Mouse (Mus musculus) midbrain, embryonic 12.5 days (tissue): ENCODE measurements at regions not wholly inside any gene's neighbourhood (a gene's known extent, or its start where the extent isn't known, plus 50 kb on each side); places are given as distances from the start of the nearest gene placed in this dataset.

Experiments
- ATAC-seq: fragments of 200-750 bp; cut with Nextera tagmentation; 2 replicates; pipeline ENCODE4 v1.8.0; 2017; ENCODE audit warnings: low read depth, moderate TSS enrichment, moderate library complexity; ENCODE audit not compliant: low FRiP score
- H3K27ac ChIP-seq: fragments of 300-500 bp; sonication (generic); replicated peaks from 2 replicates; pipeline ENCODE4 v1.5.1; 2016; ENCODE audit warnings: mild to moderate bottlenecking
- H3K27me3 ChIP-seq: fragments of 300-500 bp; sonication (generic); 2 replicates; pipeline ENCODE4 v1.6.1; 2016; ENCODE audit warnings: mild to moderate bottlenecking
- H3K36me3 ChIP-seq: fragments of 300-500 bp; sonication (generic); 2 replicates; pipeline ENCODE4 v1.6.1; 2016
- H3K4me1 ChIP-seq: fragments of 300-500 bp; sonication (generic); 2 replicates; pipeline ENCODE4 v1.6.1; 2016
- H3K4me2 ChIP-seq: fragments of 300-500 bp; sonication (generic); replicated peaks from 2 replicates; pipeline ENCODE4 v1.6.1; 2016; ENCODE audit warnings: mild to moderate bottlenecking, moderate library complexity
- H3K4me3 ChIP-seq: fragments of 300-500 bp; sonication (generic); 2 replicates; pipeline ENCODE4 v1.5.1; 2016; ENCODE audit warnings: mild to moderate bottlenecking
- H3K9ac ChIP-seq: fragments of 300-500 bp; sonication (generic); replicated peaks from 2 replicates; pipeline ENCODE4 v1.6.1; 2016; ENCODE audit warnings: mild to moderate bottlenecking, moderate library complexity
- H3K9me3 ChIP-seq: fragments of 300-500 bp; sonication (generic); 2 replicates; pipeline ENCODE4 v1.6.1; 2016; ENCODE audit warnings: mild to moderate bottlenecking
- WGBS: fragments of 180-500 bp; shearing (Covaris S2); methylation state at CpG from one replicate; pipeline ENCODE4 v1.1.7; 2016; 5-methylcytosine and 5-hydroxymethylcytosine counted together

- Histone ChIP-seq H3K27me3 (no peaks in the 10 kb centered on the region), H3K36me3 (no peaks in the 10 kb centered on the region), H3K9me3 (no peaks in the 10 kb centered on the region), H3K9ac (no peak overlapping the region), H3K27ac (no peak overlapping the region), H3K4me1 (no peaks in the 10 kb centered on the region), H3K4me2 (no peak overlapping the region), H3K4me3 (no peak overlapping the region)
- no peak for ATAC-seq
- 82% methylated on average over 2 of the region's 2 CpGs for WGBS
Observed at GRCm38 (mm10) chr16:57888138-57888537, 133.6 kb upstream of the Col8a1 start.

- no peak overlapping the region for H3K9ac ChIP-seq
- no peaks in the 10 kb centered on the region for H3K27me3 ChIP-seq
- no peak overlapping the region for H3K4me3 ChIP-seq
- H3K27ac ChIP-seq: no peak overlapping the region
- no peak for ATAC-seq
- no peaks in the 10 kb centered on the region for H3K4me1 ChIP-seq
- no peaks in the 10 kb centered on the region for H3K36me3 ChIP-seq
- WGBS: 66% methylated on average over 2 of the region's 2 CpGs
- H3K4me2 ChIP-seq: no peak overlapping the region
- H3K9me3 ChIP-seq: no peaks in the 10 kb centered on the region
Observed at GRCm38 (mm10) chr16:57888553-57888952, 134.0 kb upstream of the Col8a1 start.

DNA sequence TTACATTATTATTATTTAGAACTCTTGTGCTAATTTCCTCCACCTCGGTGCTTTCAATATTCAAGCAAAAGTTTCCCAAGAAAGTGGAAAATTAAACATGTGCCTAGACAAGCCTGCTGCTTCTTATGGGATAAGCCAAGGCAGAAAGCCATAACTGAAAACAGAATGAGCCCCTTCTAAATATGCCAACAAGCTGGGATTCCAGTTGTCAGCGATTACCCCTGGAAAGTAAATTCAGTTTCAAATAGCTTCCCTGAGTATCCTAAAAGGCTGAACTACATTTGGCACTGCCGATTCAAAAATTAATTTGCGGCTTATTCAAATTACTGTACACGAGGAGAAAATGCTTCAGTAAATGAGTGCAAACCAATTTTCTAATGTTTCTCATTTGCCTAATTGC lies 135.6 kb upstream of the Col8a1 start:
- no peak overlapping the region for H3K4me2 ChIP-seq
- ATAC-seq: no peak
- 86% methylated on average over 5 of the region's 5 CpGs for WGBS

DNA sequence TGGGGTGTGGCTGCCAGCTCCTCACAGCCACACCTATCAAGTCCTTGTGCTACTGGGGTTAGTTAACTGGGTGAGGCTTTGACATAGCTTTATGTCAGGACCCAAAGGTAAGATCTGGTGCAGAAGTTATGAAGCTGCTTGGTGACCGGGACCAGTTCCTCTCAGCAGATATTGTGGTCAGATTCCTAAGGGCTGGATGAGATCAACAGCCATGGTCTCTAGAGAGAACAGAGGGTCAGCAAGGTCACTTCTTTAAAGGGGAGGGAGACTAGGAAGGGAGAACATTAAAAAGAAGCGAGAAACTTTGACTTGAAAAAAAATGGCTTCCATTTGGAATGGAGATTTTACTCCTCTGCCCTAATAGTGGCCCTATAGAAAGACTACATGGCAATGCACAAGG lies 138.6 kb upstream of the Col8a1 start:
- Histone ChIP-seq H3K27ac (no peak overlapping the region), H3K4me3 (no peak overlapping the region), H3K4me2 (no peak overlapping the region), H3K9ac (no peak overlapping the region), H3K36me3 (no peaks in the 10 kb centered on the region), H3K9me3 (no peaks in the 10 kb centered on the region), H3K27me3 (no peaks in the 10 kb centered on the region), H3K4me1 (no peaks in the 10 kb centered on the region)
- no peak for ATAC-seq
- 84% methylated on average over 2 of the region's 2 CpGs for WGBS

More for the DNA sequence above, 135.6 kb upstream of the Col8a1 start:
- no peaks in the 10 kb centered on the region for H3K27me3 ChIP-seq
- H3K27ac ChIP-seq: no peak overlapping the region
- H3K4me3 ChIP-seq: no peak overlapping the region
- H3K4me1 ChIP-seq: no peaks in the 10 kb centered on the region
- H3K36me3 ChIP-seq: no peaks in the 10 kb centered on the region
- no peaks in the 10 kb centered on the region for H3K9me3 ChIP-seq
- no peak overlapping the region for H3K9ac ChIP-seq

- WGBS: 86% methylated on average over 5 of the region's 5 CpGs
- Histone ChIP-seq H3K27me3 (no peaks in the 10 kb centered on the region), H3K36me3 (no peaks in the 10 kb centered on the region), H3K27ac (no peak overlapping the region), H3K4me3 (no peak overlapping the region), H3K4me1 (no peaks in the 10 kb centered on the region), H3K9me3 (no peaks in the 10 kb centered on the region), H3K4me2 (no peak overlapping the region), H3K9ac (no peak overlapping the region)
- no peak for ATAC-seq
Observed at GRCm38 (mm10) chr16:57893698-57894352, 139.3 kb upstream of the Col8a1 start.

GRCm38 (mm10) chr16:57901006-57901405 lies 146.5 kb upstream of the Col8a1 start:
- H3K36me3 ChIP-seq: no peaks in the 10 kb centered on the region
- no peaks in the 10 kb centered on the region for H3K27me3 ChIP-seq
- no peak overlapping the region for H3K4me3 ChIP-seq
- H3K4me2 ChIP-seq: no peak overlapping the region
- no peak overlapping the region for H3K9ac ChIP-seq
- 77% methylated on average over 4 of the region's 4 CpGs for WGBS
- H3K27ac ChIP-seq: no peak overlapping the region
- ATAC-seq: no peak
- no peaks in the 10 kb centered on the region for H3K9me3 ChIP-seq
- no peaks in the 10 kb centered on the region for H3K4me1 ChIP-seq

DNA sequence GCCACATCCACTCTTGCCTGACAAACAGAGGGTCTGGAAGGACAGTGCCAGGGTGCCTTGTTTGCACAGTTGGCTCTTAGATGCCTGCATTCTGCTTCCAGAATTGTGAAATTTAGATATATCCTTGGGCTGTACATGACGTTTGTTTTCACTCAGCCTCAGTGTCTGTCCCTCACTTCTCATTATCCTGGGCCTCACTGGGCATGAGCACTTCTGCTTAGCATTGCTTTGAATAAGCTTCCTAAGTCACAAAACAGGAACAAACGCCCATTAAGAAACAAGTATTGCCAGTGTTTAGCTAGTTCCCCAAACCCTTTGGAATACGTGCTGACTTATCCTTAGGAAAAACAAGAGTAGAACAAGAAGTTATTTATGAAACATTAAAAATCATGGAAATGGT lies 148.0 kb upstream of the Col8a1 start:
- Histone ChIP-seq H3K4me2 (no peak overlapping the region), H3K4me1 (no peaks in the 10 kb centered on the region), H3K36me3 (no peaks in the 10 kb centered on the region), H3K9ac (no peak overlapping the region), H3K27ac (no peak overlapping the region), H3K4me3 (no peak overlapping the region), H3K27me3 (no peaks in the 10 kb centered on the region), H3K9me3 (no peaks in the 10 kb centered on the region)
- 65% methylated on average over 3 of the region's 3 CpGs for WGBS
- no peak for ATAC-seq

GRCm38 (mm10) chr16:57912001-57912400 lies 157.5 kb upstream of the Col8a1 start:
- H3K9me3 ChIP-seq: no peaks in the 10 kb centered on the region
- no peak for ATAC-seq
- H3K27ac ChIP-seq: no peak overlapping the region
- H3K36me3 ChIP-seq: no peaks in the 10 kb centered on the region
- H3K4me1 ChIP-seq: no peaks in the 10 kb centered on the region
- H3K4me2 ChIP-seq: no peak overlapping the region
- no peaks in the 10 kb centered on the region for H3K27me3 ChIP-seq
- WGBS: 47% methylated on average over 2 of the region's 2 CpGs
- no peak overlapping the region for H3K9ac ChIP-seq
- no peak overlapping the region for H3K4me3 ChIP-seq

DNA sequence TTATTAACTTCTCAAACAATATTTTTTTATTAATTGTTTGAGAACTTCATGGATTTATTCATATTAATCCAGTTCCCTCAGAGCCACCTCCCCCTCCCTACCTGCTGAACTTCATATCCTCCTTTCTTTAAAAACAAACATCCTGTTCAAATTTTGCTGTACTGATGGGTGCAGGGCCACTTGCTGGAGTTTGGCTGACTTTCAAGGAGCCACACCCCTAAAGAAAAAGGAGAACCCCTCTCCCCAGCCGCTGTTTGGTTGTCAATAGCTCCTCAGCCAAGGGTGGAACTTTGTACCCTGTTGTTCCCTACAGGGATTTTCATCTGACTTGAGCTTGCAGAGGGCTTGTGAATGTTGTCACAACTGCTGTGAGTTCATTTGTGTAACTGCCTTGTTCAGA lies 160.0 kb upstream of the Col8a1 start:
- ATAC-seq: no peak
- Histone ChIP-seq H3K4me2 (no peak overlapping the region), H3K4me3 (no peak overlapping the region), H3K9ac (no peak overlapping the region), H3K36me3 (no peaks in the 10 kb centered on the region), H3K9me3 (no peaks in the 10 kb centered on the region), H3K4me1 (no peaks in the 10 kb centered on the region), H3K27ac (no peak overlapping the region), H3K27me3 (no peaks in the 10 kb centered on the region)
- 86% methylated on average over 1 of the region's 1 CpGs for WGBS

DNA sequence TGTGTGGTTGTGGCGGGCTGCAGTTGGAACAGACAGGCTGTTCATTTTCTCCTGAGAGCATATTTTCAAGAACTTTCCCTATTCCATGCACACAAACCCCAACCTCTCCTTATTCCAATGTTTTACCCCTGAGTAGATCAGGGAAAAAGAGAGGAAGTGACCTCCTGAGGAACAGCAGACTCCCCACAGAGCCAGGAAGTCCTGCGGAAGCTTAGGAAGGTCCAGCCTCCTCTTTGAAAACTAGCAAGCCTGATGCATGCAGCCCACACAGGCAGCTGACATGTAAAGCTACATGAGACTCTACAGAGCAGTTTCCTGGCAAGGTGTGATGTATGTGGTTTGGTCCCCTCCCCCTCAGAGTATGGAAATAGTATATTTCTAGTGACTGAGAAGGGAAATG lies 160.9 kb upstream of the Col8a1 start:
- no peaks in the 10 kb centered on the region for H3K36me3 ChIP-seq
- WGBS: 88% methylated on average over 2 of the region's 2 CpGs
- H3K27me3 ChIP-seq: no peaks in the 10 kb centered on the region
- H3K4me1 ChIP-seq: no peaks in the 10 kb centered on the region
- no peak overlapping the region for H3K4me3 ChIP-seq
- H3K27ac ChIP-seq: no peak overlapping the region
- H3K9ac ChIP-seq: no peak overlapping the region
- H3K4me2 ChIP-seq: no peak overlapping the region
- no peak for ATAC-seq
- no peaks in the 10 kb centered on the region for H3K9me3 ChIP-seq

DNA sequence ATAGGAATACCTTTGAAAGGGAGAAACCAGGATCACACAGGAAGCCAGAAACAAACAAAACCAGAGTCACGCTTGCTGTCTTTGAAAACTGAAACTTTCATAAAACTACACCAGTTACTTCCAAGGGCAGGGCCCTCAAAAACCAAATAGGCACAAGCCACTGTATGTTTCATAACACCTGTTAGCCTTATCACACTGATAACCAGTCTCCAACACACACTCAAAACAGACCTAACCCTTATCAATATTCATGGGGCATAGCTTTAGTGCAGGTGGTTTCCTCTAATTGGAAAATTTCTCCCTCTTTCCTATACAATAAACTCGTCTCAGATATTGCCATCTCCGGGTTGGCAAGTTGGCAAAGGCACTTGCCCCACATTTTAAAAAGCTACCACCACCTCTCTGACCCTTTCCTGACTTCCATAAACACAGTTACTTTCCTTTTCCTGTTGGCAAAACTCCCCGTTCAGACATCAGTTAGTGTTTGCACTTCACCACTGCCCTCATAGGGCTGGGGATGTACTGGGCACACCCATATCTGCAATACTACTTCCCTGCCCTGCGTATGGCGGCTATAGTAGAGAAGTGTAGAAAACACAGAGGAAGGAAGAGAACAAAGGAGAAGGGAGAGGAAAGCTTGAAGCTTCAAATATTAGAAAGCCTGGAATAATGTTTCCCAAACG lies 169.1 kb upstream of the Col8a1 start:
- no peaks in the 10 kb centered on the region for H3K27me3 ChIP-seq
- ATAC-seq: no peak
- H3K9ac ChIP-seq: no peak overlapping the region
- no peaks in the 10 kb centered on the region for H3K4me1 ChIP-seq
- 70% methylated on average over 7 of the region's 7 CpGs for WGBS
- no peak overlapping the region for H3K4me2 ChIP-seq
- H3K27ac ChIP-seq: no peak overlapping the region
- no peaks in the 10 kb centered on the region for H3K9me3 ChIP-seq
- H3K4me3 ChIP-seq: no peak overlapping the region
- H3K36me3 ChIP-seq: no peaks in the 10 kb centered on the region

DNA sequence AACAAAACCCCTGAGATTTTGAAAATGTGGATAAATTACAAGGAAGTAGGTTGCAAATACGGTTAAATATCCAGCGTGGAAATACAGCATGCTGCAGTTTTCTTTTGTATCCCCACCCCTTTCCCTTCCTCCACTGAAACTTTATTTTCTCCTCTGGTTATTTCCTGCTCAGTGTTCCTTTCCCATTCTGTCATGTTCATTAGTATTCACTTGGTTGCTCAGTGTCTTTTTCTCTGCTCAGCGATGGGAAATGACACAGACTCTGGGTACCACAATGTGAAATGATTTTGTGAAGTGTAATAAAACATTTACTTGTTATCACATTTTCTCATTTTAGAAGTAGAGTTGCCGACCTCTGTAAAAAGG lies 169.6 kb upstream of the Col8a1 start:
- Histone ChIP-seq H3K4me2 (no peak overlapping the region), H3K9ac (no peak overlapping the region), H3K4me1 (no peaks in the 10 kb centered on the region), H3K9me3 (no peaks in the 10 kb centered on the region), H3K27ac (no peak overlapping the region), H3K36me3 (no peaks in the 10 kb centered on the region), H3K4me3 (no peak overlapping the region), H3K27me3 (no peaks in the 10 kb centered on the region)
- no peak for ATAC-seq
- 64% methylated on average over 4 of the region's 4 CpGs for WGBS

- ATAC-seq: no peak
- no peaks in the 10 kb centered on the region for H3K4me1 ChIP-seq
- H3K36me3 ChIP-seq: no peaks in the 10 kb centered on the region
- no peaks in the 10 kb centered on the region for H3K27me3 ChIP-seq
- H3K9me3 ChIP-seq: no peaks in the 10 kb centered on the region
- no peak overlapping the region for H3K4me3 ChIP-seq
- H3K4me2 ChIP-seq: no peak overlapping the region
- no peak overlapping the region for H3K27ac ChIP-seq
- H3K9ac ChIP-seq: no peak overlapping the region
- 78% methylated on average over 4 of the region's 4 CpGs for WGBS
Observed at GRCm38 (mm10) chr16:57927816-57928215, 173.3 kb upstream of the Col8a1 start.
